Comparison of ENCODE assay signal across 16 mouse cellular contexts in genomic region chr6:3911284-3911683, GRCm38 (mm10).
DNase-seq lines count a peak whose midpoint lies in the region; ATAC-seq and TF ChIP-seq lines count a peak whose summit lies in the region.
"Had no signal": no experiment of that assay in that cellular context is flagged by ENCODE, and none has a peak within 500 bp of the region (broad histone marks: within the 10 kb centered on the region; RNA-seq: fewer than 3 reads in every experiment).

No protein-coding gene starts in this region.

- TF ChIP-seq CTCF in liver, adult 2 months (IDR thresholded peaks at IDR 0.05; ENCODE audit: low read depth, low read length), result no peak

- H3K36me3 ChIP-seq in liver, adult 2 months (ENCODE audit: control insufficient read depth, insufficient read depth, low read length), result no peaks in the 10 kb centered on the region
- H3K36me3 ChIP-seq: embryonic facial prominence, embryonic 13.5 days; forebrain, embryonic 10.5 days; heart, embryonic 15.5 days; liver, embryonic 12.5 days; neural tube, embryonic 12.5 days had no signal

- H3K79me2 ChIP-seq in liver, adult 2 months (ENCODE audit: control insufficient read depth, insufficient read depth, low read length), result no peaks in the 10 kb centered on the region

- H3K27me3 ChIP-seq in liver, adult 2 months (ENCODE audit: control insufficient read depth, insufficient read depth, low read length), result no peaks in the 10 kb centered on the region
- H3K27me3 ChIP-seq: embryonic facial prominence, embryonic 13.5 days; heart, embryonic 15.5 days; liver, embryonic 12.5 days; neural tube, embryonic 12.5 days had no signal

- DNase-seq in heart, postnatal 10 days, result peak; percentile 5 to 11
- DNase-seq in heart, postnatal 14 days, result no peak
- DNase-seq in liver, adult 2 months (ENCODE audit: extremely low read depth, low read depth, low spot score), result peak; percentile 26
- no peak for DNase-seq in liver
- DNase-seq in retina, postnatal 7 days (ENCODE audit: low read depth, low spot score), result peak; percentile 9
- DNase-seq in retina, embryonic 14.5 days (ENCODE audit: low spot score), result no peak
- DNase-seq: layer of hippocampus, adult 9-11 months; thymus, adult 2 months had no signal

- H3K9ac ChIP-seq in liver, adult 2 months (ENCODE audit: low read depth, low read length), result no peak overlapping the region
- H3K9ac ChIP-seq: embryonic facial prominence, embryonic 13.5 days; heart, embryonic 15.5 days; hindbrain, embryonic 14.5 days; liver, embryonic 12.5 days; neural tube, embryonic 12.5 days had no signal

- H3K27ac ChIP-seq in liver, adult 2 months (replicated peaks; ENCODE audit: insufficient read depth, low read depth, low read length), result no peak overlapping the region
- H3K27ac ChIP-seq: embryonic facial prominence, embryonic 13.5 days; forebrain, embryonic 10.5 days; heart, embryonic 15.5 days; hindbrain, embryonic 14.5 days; liver, embryonic 12.5 days; neural tube, embryonic 12.5 days had no signal

- H3K4me1 ChIP-seq in liver, adult 2 months (ENCODE audit: control insufficient read depth, insufficient read depth, low read length), result no peaks in the 10 kb centered on the region
- H3K4me1 ChIP-seq: embryonic facial prominence, embryonic 13.5 days; forebrain, embryonic 10.5 days; heart, embryonic 15.5 days; liver, embryonic 12.5 days; neural tube, embryonic 12.5 days had no signal

- H3K4me3 ChIP-seq in liver, adult 2 months (ENCODE audit: insufficient read depth, low read depth, low read length), result no peak overlapping the region
- H3K4me3 ChIP-seq: embryonic facial prominence, embryonic 13.5 days; forebrain, embryonic 10.5 days; heart, embryonic 15.5 days; liver, embryonic 12.5 days; neural tube, embryonic 12.5 days had no signal

- 49% methylated on average over 5 of the region's 5 CpGs for WGBS in liver, adult 2 months

- ATAC-seq in cerebellum, adult (ENCODE audit: insufficient number of reproducible peaks, low FRiP score, low TSS enrichment), result no peak
- ATAC-seq: activated CD4-positive, CD25-positive, alpha-beta regulatory T cell, adult 4 months; liver, embryonic 12.5 days had no signal

- intact Hi-C loops in heart, postnatal 10 days (cut with DNase I), result loop anchor here (2.0 to 10.0 kb wide), 3 partner anchors 174 to 634 kb away; partner anchors contain the start of genes Bet1 and Col1a2
- intact Hi-C loops in heart, postnatal 14 days (cut with DNase I), result loop anchor here (5.0 to 10.0 kb wide), 3 partner anchors 91 to 636 kb away; partner anchors contain the start of genes Bet1 and Gng11

- no peak for TF ChIP-seq POLR2A in liver, adult 2 months (IDR thresholded peaks at IDR 0.05; ENCODE audit: extremely low read depth, insufficient read depth, low read length)

Comparison
In these comparisons a context has a peak if more than half of its experiments do, and no peak if none do; other contexts are left out.
1. DNase-seq: peak in heart, postnatal 10 days (2 of 2), liver, adult 2 months (single experiment) and retina, postnatal 7 days (single experiment); none in heart, postnatal 14 days (0 of 2), liver (single experiment) and retina, embryonic 14.5 days (single experiment).